Mouse (Mus musculus) liver, embryonic 14.5 days (tissue): ENCODE measurements around the gene Tbcd.

Source experiments
- CTCF ChIP-seq: IDR thresholded peaks from 2 replicates; pipeline ENCODE4 v1.5.1; 2016; ENCODE audit warnings: antibody characterized with exemption, low read depth, control low read depth
- EP300 ChIP-seq: IDR thresholded peaks from 2 replicates; pipeline ENCODE4 v1.6.1; 2016; ENCODE audit warnings: antibody characterized with exemption, low read depth

- TF ChIP-seq CTCF = no peak
- TF ChIP-seq EP300 = no peak
Observed at GRCm38 (mm10) chr11:121631410-121631809, 179.7 kb downstream of the Tbcd start.
